Mouse (Mus musculus) megakaryocyte, embryonic 14.5 days (primary cell): ENCODE measurements around the gene Etv6. TPM values are rescaled to one million over a fixed set of nuclear protein-coding genes. Genes with fewer than 3 reads are reported as not detected.

Experiments
- H3K27me3 ChIP-seq: replicated peaks from 2 replicates; pipeline ENCODE3; 2012; ENCODE audit warnings: inconsistent platforms
- H3K36me3 ChIP-seq: replicated peaks from 2 replicates; pipeline ENCODE3; 2012; ENCODE audit warnings: low read length, inconsistent platforms, mixed read lengths
- H3K4me1 ChIP-seq: 2 replicates; pipeline ENCODE4 v1.6.1; 2012; ENCODE audit warnings: inconsistent platforms
- H3K4me3 ChIP-seq: replicated peaks from 2 replicates; pipeline ENCODE3; 2012; ENCODE audit warnings: moderate library complexity, mild to moderate bottlenecking, inconsistent platforms
- H3K9me3 ChIP-seq: 2 replicates; pipeline ENCODE4 v1.6.1; 2012; ENCODE audit warnings: inconsistent platforms
- FLI1 ChIP-seq: IDR thresholded peaks from 2 replicates; pipeline ENCODE4 v1.6.1; 2012; ENCODE audit warnings: low read length, inconsistent platforms, mixed read lengths
- GATA1 ChIP-seq: IDR thresholded peaks from 3 replicates; pipeline ENCODE4 v1.6.1; 2012; ENCODE audit warnings: mixed read lengths, low read length, inconsistent platforms, borderline replicate concordance
- polyA plus RNA-seq: library from polyadenylated mRNA; stranded (reverse); fragments of >175 nt; gene quantifications from 2 replicates; pipeline ENCODE4 v1.2.3, GENCODE M21; 2012; ENCODE audit warnings: low replicate concordance; ENCODE audit not compliant: insufficient read depth

Gene Etv6
- polyA plus RNA-seq, 1 experiment: 152 TPM

- TF ChIP-seq GATA1: no peak
- no peak for TF ChIP-seq FLI1
- Histone ChIP-seq H3K4me1 (peaks cover 72% of the 10 kb centered on the region), H3K36me3 (peaks cover 94% of the 10 kb centered on the region)
Observed at GRCm38 (mm10) chr6:134250764-134251163, 215.3 kb downstream of the Etv6 start.

GRCm38 (mm10) chr6:134251364-134251763 lies 215.9 kb downstream of the Etv6 start:
- TF ChIP-seq FLI1: no peak
- no peak for TF ChIP-seq GATA1
- H3K27me3 ChIP-seq: no peaks in the 10 kb centered on the region
- peaks cover 70% of the 10 kb centered on the region for H3K4me1 ChIP-seq
- H3K9me3 ChIP-seq: no peaks in the 10 kb centered on the region
- no peak overlapping the region for H3K4me3 ChIP-seq
- H3K36me3 ChIP-seq: peaks cover 94% of the 10 kb centered on the region

More at GRCm38 (mm10) chr6:134250764-134251163, 215.3 kb downstream of the Etv6 start:
- H3K27me3 ChIP-seq: no peaks in the 10 kb centered on the region
- H3K4me3 ChIP-seq: no peak overlapping the region
- H3K9me3 ChIP-seq: no peaks in the 10 kb centered on the region

- no peak for TF ChIP-seq GATA1
- TF ChIP-seq FLI1: no peak
- Histone ChIP-seq H3K4me1 (peaks cover 67% of the 10 kb centered on the region), H3K9me3 (no peaks in the 10 kb centered on the region), H3K36me3 (peaks cover 96% of the 10 kb centered on the region), H3K27me3 (no peaks in the 10 kb centered on the region), H3K4me3 (no peak overlapping the region)
Observed at GRCm38 (mm10) chr6:134252081-134252755, 216.7 kb downstream of the Etv6 start.

GRCm38 (mm10) chr6:134256369-134256768 lies 220.9 kb downstream of the Etv6 start:
- H3K4me1 ChIP-seq: peaks cover 34% of the 10 kb centered on the region
- peaks cover 95% of the 10 kb centered on the region for H3K36me3 ChIP-seq
- H3K4me3 ChIP-seq: no peak overlapping the region
- no peaks in the 10 kb centered on the region for H3K27me3 ChIP-seq
- TF ChIP-seq GATA1 (no peak), FLI1 (no peak)
- H3K9me3 ChIP-seq: peaks cover 13% of the 10 kb centered on the region

GRCm38 (mm10) chr6:134259913-134260312 lies 224.4 kb downstream of the Etv6 start:
- peaks cover 99% of the 10 kb centered on the region for H3K36me3 ChIP-seq
- peaks cover 18% of the 10 kb centered on the region for H3K4me1 ChIP-seq
- H3K4me3 ChIP-seq: no peak overlapping the region
- no peaks in the 10 kb centered on the region for H3K27me3 ChIP-seq
- no peak for TF ChIP-seq FLI1
- TF ChIP-seq GATA1: no peak
- H3K9me3 ChIP-seq: peaks cover 13% of the 10 kb centered on the region

- Histone ChIP-seq H3K27me3 (no peaks in the 10 kb centered on the region), H3K36me3 (peaks cover 99% of the 10 kb centered on the region), H3K4me3 (no peak overlapping the region), H3K9me3 (peaks cover 13% of the 10 kb centered on the region), H3K4me1 (peaks cover 15% of the 10 kb centered on the region)
- no peak for TF ChIP-seq GATA1
- TF ChIP-seq FLI1: no peak
Observed at GRCm38 (mm10) chr6:134261904-134262303, 226.4 kb downstream of the Etv6 start.

GRCm38 (mm10) chr6:134262383-134262782 lies 226.9 kb downstream of the Etv6 start:
- Histone ChIP-seq H3K4me1 (peaks cover 18% of the 10 kb centered on the region), H3K36me3 (peaks cover 99% of the 10 kb centered on the region), H3K9me3 (peaks cover 13% of the 10 kb centered on the region), H3K4me3 (no peak overlapping the region), H3K27me3 (no peaks in the 10 kb centered on the region)
- no peak for TF ChIP-seq FLI1
- no peak for TF ChIP-seq GATA1

GRCm38 (mm10) chr6:134262911-134263607 lies 227.6 kb downstream of the Etv6 start:
- Histone ChIP-seq H3K4me1 (peaks cover 22% of the 10 kb centered on the region), H3K9me3 (peaks cover 13% of the 10 kb centered on the region), H3K4me3 (no peak overlapping the region), H3K27me3 (no peaks in the 10 kb centered on the region), H3K36me3 (peaks cover 100% of the 10 kb centered on the region)
- TF ChIP-seq FLI1: no peak
- no peak for TF ChIP-seq GATA1

- no peak overlapping the region for H3K4me3 ChIP-seq
- peaks cover 38% of the 10 kb centered on the region for H3K36me3 ChIP-seq
- H3K9me3 ChIP-seq: no peaks in the 10 kb centered on the region
- H3K4me1 ChIP-seq: peaks cover 17% of the 10 kb centered on the region
- no peaks in the 10 kb centered on the region for H3K27me3 ChIP-seq
- TF ChIP-seq FLI1: no peak
- TF ChIP-seq GATA1: no peak
Observed at GRCm38 (mm10) chr6:134273884-134274283, 238.4 kb downstream of the Etv6 start.

- H3K4me3 ChIP-seq: no peak overlapping the region
- peaks cover 6% of the 10 kb centered on the region for H3K27me3 ChIP-seq
- peaks cover 17% of the 10 kb centered on the region for H3K4me1 ChIP-seq
- no peaks in the 10 kb centered on the region for H3K9me3 ChIP-seq
- H3K36me3 ChIP-seq: peaks cover 8% of the 10 kb centered on the region
- TF ChIP-seq FLI1 (no peak), GATA1 (no peak)
Observed at GRCm38 (mm10) chr6:134276954-134277353, 241.5 kb downstream of the Etv6 start.
